Mouse (Mus musculus) heart, embryonic 14.5 days (tissue): ENCODE measurements around the gene Rtn4r. TPM values are rescaled to one million over a fixed set of nuclear protein-coding genes. Genes with fewer than 3 reads are reported as not detected.

Experiments
- ATAC-seq: fragments of 200-750 bp; cut with Nextera tagmentation; 2 replicates; pipeline ENCODE4 v1.8.0; 2017; ENCODE audit warnings: low read depth, moderate TSS enrichment; ENCODE audit not compliant: insufficient number of reproducible peaks, insufficient read depth, low FRiP score
- H3K27ac ChIP-seq, 2 experiments: fragments of 200-500 bp in 1 of 2; fragments of 300-500 bp in 1 of 2; sonication (generic) in 1 of 2; replicated peaks in 1 of 2; 2 replicates each; pipeline ENCODE4 v1.5.1; 2012 to 2014; ENCODE audit warnings: low read depth in 2 of 2, low read length in 2 of 2, control low read depth in 1 of 2, mild to moderate bottlenecking in 1 of 2, mixed read lengths in 1 of 2; ENCODE audit not compliant: control insufficient read depth in 1 of 2, insufficient read depth in 1 of 2
- H3K27me3 ChIP-seq: fragments of 300-500 bp; sonication (generic); 2 replicates; pipeline ENCODE4 v1.6.1; 2014; ENCODE audit warnings: mild to moderate bottlenecking, low read length, control low read depth; ENCODE audit not compliant: control insufficient read depth, insufficient read depth
- H3K36me3 ChIP-seq: fragments of 300-500 bp; sonication (generic); 2 replicates; pipeline ENCODE4 v1.6.1; 2014; ENCODE audit warnings: mild to moderate bottlenecking, control low read depth, low read length, mixed read lengths; ENCODE audit not compliant: control insufficient read depth, insufficient read depth
- H3K4me1 ChIP-seq, 2 experiments: fragments of 200-500 bp in 1 of 2; fragments of 300-500 bp in 1 of 2; sonication (generic) in 1 of 2; 2 replicates each; pipeline ENCODE4 v1.6.1; 2012 to 2014; ENCODE audit warnings: low read length in 2 of 2, control low read depth in 1 of 2, mixed read lengths in 1 of 2; ENCODE audit not compliant: control insufficient read depth in 2 of 2, insufficient read depth in 2 of 2
- H3K4me2 ChIP-seq: fragments of 300-500 bp; sonication (generic); 2 replicates; pipeline ENCODE4 v1.6.1; 2014; ENCODE audit warnings: mild to moderate bottlenecking, low read length
- H3K4me3 ChIP-seq, 2 experiments: fragments of 200-500 bp in 1 of 2; fragments of 300-500 bp in 1 of 2; sonication (generic) in 1 of 2; 2 replicates each; pipeline ENCODE4 v1.5.1; 2012 to 2014; ENCODE audit warnings: low read length in 2 of 2, mild to moderate bottlenecking in 2 of 2, control low read depth in 1 of 2, low read depth in 1 of 2, moderate library complexity in 1 of 2; ENCODE audit not compliant: control insufficient read depth in 1 of 2, insufficient read depth in 1 of 2
- H3K9ac ChIP-seq: fragments of 300-500 bp; sonication (generic); 2 replicates; pipeline ENCODE4 v1.6.1; 2014; ENCODE audit warnings: mild to moderate bottlenecking, low read length
- H3K9me3 ChIP-seq: fragments of 300-500 bp; sonication (generic); 2 replicates; pipeline ENCODE4 v1.6.1; 2016; ENCODE audit warnings: low read length, control low read depth; ENCODE audit not compliant: control insufficient read depth
- WGBS: fragments of 180-500 bp; shearing (Covaris S2); extraction: QIAGEN DNeasy Blood & Tissue Kit; methylation state at CpG from one replicate; pipeline ENCODE4 v1.1.7; 2014; 5-methylcytosine and 5-hydroxymethylcytosine counted together
- polyA plus RNA-seq: library from polyadenylated mRNA; unstranded; fragments of >200 nt; fragmentation: Nextera tagmentation; extraction: Ambion mirVana; gene quantifications from 2 replicates; pipeline ENCODE4 v1.2.1, GENCODE M21; 2014

Rtn4r gene
- polyA plus RNA-seq, 1 experiment from 2014 or later: 1.00 TPM

DNA sequence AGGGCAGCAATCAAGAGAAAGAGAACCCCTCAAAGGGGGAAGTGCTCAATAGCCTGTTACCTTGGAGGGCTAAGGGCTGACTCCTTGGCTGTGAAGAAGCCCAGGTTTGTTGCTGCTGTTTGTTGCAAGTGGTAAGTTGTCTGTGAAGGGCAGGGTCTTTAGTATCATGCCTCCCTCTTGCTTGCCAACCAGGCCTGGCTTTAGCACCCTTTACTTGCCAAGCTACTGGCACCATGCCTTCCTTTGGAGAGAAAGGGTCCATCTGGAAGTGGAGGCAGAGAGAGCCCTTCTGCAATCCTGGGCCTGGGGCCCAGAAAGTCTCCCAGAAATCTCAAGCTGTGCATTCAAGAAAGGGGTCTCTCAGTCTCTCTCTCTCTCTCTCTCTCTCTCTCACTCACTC is 3.3 kb downstream of the Rtn4r start:
- Histone ChIP-seq H3K27ac (no peak overlapping the region), H3K4me1 (peaks cover 7 to 25% of the 10 kb centered on the region in 2 experiments; a peak in 3 of 4 replicates), H3K9ac (peak overlapping the region; percentile 13; the same call in 1 of the 2 replicates), H3K4me2 (no peak overlapping the region), H3K4me3 (no peak overlapping the region), H3K27me3 (peaks cover 50% of the 10 kb centered on the region), H3K9me3 (no peaks in the 10 kb centered on the region), H3K36me3 (no peaks in the 10 kb centered on the region)
- no peak for ATAC-seq

DNA sequence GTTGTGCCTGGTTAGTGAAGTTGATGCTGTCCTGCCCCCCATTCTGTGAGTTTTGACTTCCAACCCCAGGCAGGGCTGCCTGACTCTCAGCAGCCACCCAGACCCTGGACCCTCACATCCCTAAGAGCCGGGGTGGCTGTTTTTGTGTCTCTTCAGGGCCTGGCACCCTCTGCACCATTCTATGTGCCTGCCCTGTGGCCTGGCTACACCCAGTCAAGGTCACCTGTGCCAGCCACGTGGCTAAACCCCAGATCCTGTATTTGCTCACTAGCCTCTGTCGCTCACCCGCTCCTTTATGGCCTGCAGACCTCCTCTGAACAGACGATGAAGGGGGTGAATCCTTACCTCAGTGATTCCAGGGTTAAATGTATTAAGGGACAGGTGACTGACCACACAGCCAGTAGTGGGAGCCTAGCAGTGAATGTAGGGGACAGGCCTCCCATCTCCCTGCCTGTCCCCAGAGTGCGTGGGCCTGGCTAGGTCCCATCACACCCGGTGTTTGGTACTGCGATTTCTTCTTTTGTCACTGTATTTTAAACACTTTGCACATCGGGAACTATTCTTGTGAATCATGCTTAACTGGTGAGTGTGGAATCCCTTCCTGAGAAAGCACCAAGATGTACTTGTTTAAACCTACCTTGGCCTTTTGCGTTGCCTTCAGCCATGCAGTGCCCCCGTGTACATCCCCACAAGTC is 4.0 kb downstream of the Rtn4r start:
- H3K4me3 ChIP-seq: no peak overlapping the region
- H3K4me1 ChIP-seq: peaks cover 7 to 25% of the 10 kb centered on the region in 2 experiments; a peak in 3 of 4 replicates
- H3K4me2 ChIP-seq: no peak overlapping the region
- 78% methylated on average over 11 of the region's 11 CpGs for WGBS
- H3K9me3 ChIP-seq: no peaks in the 10 kb centered on the region
- no peaks in the 10 kb centered on the region for H3K36me3 ChIP-seq
- H3K27ac ChIP-seq: no peak overlapping the region
- no peak for ATAC-seq
- H3K9ac ChIP-seq: no peak overlapping the region
- H3K27me3 ChIP-seq: peaks cover 51% of the 10 kb centered on the region

DNA sequence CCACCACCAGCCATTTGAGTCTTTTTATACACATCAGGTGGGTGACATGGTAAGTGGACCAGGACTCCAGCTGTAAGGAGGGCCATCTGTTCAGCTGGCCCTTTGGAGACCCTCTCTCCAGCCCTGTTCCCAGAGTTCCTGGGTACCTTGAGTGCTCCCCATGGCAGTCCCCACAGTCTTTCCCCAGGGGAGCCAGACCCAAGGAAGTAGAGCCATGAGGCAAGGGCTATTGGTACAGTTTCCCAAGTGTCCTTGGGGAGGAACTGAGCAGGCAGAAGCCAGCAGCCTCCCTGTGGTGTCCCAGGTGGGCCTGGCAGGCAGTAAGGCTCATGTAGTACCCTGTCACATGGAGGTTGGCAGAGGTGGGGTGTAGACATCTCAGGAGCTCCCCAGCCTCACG is 4.6 kb downstream of the Rtn4r start:
- Histone ChIP-seq H3K27me3 (peaks cover 49% of the 10 kb centered on the region), H3K4me3 (no peak overlapping the region)
- 79% methylated on average over 1 of the region's 1 CpGs for WGBS

DNA sequence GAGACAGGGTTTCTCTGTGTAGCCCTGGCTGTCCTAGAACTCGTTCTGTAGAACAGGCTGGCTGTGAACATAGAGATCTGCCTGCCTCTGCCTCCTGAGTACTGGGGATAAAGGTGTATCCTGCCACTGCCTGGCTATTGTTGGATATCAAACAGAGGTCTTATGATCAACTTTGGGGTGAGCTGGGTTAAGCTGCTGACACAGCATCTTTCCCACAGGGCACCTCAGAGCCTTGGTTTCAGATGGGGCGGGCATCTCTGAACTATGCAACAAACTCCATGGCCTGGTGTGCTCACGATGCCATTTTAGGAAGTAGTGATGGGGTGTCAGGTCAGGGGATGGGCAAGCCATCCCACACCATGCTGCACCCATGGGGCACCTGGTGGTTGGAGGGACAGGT is 5.1 kb downstream of the Rtn4r start:
- Histone ChIP-seq H3K36me3 (no peaks in the 10 kb centered on the region), H3K9ac (no peak overlapping the region), H3K9me3 (no peaks in the 10 kb centered on the region), H3K27me3 (peaks cover 44% of the 10 kb centered on the region), H3K27ac (no peak overlapping the region), H3K4me3 (no peak overlapping the region), H3K4me1 (peaks cover 0 to 18% of the 10 kb centered on the region in 2 experiments; a peak in 2 of 4 replicates), H3K4me2 (no peak overlapping the region)
- no peak for ATAC-seq
- 81% methylated on average over 3 of the region's 3 CpGs for WGBS

More for the DNA sequence above, 4.6 kb downstream of the Rtn4r start:
- no peaks in the 10 kb centered on the region for H3K9me3 ChIP-seq
- H3K36me3 ChIP-seq: no peaks in the 10 kb centered on the region
- no peak overlapping the region for H3K27ac ChIP-seq
- no peak overlapping the region for H3K4me2 ChIP-seq
- no peak overlapping the region for H3K9ac ChIP-seq
- peaks cover under 1 to 19% of the 10 kb centered on the region in 2 experiments; a peak in 3 of 4 replicates for H3K4me1 ChIP-seq
- no peak for ATAC-seq

DNA sequence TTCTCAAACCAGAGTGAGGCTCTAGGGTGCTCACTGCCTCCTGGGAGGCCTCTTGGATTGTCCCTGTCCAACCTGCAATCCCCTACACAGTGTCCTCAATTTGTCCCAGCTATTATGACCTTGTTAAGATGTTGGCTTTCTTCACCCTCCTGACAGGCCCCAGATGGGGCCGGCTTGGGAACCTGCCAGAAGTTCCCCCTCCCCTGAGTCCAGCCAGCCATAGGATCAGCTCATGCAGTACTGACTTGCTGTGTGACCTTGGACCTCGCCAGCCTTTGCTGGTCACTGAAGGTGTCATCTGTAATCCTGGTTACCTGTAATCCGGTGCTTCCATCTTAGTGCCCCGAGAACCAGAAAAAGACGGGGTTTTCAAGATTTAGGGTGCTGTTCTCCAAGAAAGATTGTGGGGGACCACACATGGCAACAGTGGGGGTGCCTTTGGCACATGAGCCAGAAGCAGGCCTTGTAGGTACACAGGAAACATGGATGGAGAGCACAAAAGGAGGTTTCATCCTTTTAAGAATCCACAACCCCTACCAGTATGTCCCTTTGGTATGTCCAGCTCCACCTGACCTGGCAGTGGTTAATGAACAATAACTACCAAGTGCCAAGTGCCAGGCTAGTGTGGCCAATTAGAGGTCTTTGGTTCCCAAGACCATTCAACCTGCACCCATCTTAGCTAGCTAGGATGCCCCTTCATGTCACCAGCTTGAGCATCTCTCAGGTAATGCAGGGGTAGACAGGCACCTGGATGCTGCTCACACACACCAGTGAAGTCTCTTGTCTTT is 5.9 kb downstream of the Rtn4r start:
- Histone ChIP-seq H3K27ac (no peak overlapping the region), H3K27me3 (peaks cover 36% of the 10 kb centered on the region), H3K36me3 (no peaks in the 10 kb centered on the region), H3K4me3 (no peak overlapping the region), H3K4me1 (peaks cover 0 to 13% of the 10 kb centered on the region in 2 experiments; a peak in 1 of 4 replicates), H3K4me2 (no peak overlapping the region), H3K9me3 (no peaks in the 10 kb centered on the region), H3K9ac (no peak overlapping the region)
- ATAC-seq: no peak
- 79% methylated on average over 5 of the region's 5 CpGs for WGBS

DNA sequence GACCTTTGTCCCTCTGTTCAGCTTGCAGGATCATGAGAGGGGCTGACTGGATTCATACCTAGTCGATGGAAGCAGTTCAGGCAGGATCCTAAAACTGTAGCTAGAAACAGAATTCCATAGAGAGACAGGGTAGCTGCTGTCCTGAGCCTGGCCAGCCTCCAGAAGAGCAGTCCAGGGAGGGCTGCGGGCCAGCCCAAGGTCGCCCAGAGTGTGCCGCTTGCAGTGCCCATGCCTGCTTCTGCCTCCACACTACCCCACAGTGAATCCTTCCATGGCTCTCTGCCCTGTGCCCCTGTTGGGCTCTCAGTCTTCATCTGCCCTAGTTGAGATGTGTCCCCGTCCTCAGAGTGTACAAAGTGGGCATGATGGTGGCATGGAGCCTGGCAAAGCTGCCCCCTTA is 7.8 kb downstream of the Rtn4r start:
- ATAC-seq: no peak
- Histone ChIP-seq H3K4me3 (no peak overlapping the region), H3K4me2 (no peak overlapping the region), H3K9ac (0 out of 2 replicates have a peak overlapping the region, but pooled peaks have one; percentile 11), H3K36me3 (no peaks in the 10 kb centered on the region), H3K27ac (no peak overlapping the region), H3K4me1 (peaks cover 0 to 13% of the 10 kb centered on the region in 2 experiments; a peak in 1 of 4 replicates), H3K27me3 (peaks cover 23% of the 10 kb centered on the region), H3K9me3 (no peaks in the 10 kb centered on the region)
- WGBS: 55% methylated on average over 5 of the region's 5 CpGs

DNA sequence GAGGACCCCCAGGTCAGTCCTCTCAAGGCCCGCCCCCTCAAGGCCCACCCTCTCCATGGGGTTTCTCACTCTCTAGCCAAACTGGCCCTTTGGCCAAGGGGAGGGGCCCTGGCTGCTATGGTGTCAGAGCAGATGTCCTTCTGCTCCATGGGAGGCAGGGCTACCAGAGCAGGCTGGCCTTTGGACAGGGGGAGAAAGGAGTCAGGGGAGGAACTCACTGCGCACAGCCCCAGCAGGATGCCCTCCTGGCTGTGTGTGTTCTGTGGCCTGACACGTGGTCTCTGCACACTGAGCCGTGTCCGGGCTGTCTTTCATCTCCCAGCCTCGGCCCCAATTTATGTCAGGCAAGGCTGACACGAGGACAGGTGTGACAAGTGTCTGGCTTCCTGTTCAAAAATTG is 8.6 kb downstream of the Rtn4r start:
- Histone ChIP-seq H3K4me1 (peaks cover 0 to 13% of the 10 kb centered on the region in 2 experiments; a peak in 1 of 4 replicates), H3K9me3 (no peaks in the 10 kb centered on the region), H3K4me2 (no peak overlapping the region), H3K36me3 (no peaks in the 10 kb centered on the region), H3K27ac (no peak overlapping the region), H3K27me3 (peaks cover 23% of the 10 kb centered on the region), H3K4me3 (no peak overlapping the region), H3K9ac (no peak overlapping the region)
- WGBS: 74% methylated on average over 7 of the region's 7 CpGs
- no peak for ATAC-seq
